Mouse (Mus musculus): ENCODE measurements around the gene 0610009B22Rik. TPM values are rescaled to one million over a fixed set of nuclear protein-coding genes. Genes with fewer than 3 reads are reported as not detected.
A peak's percentile ranks its signal among the peaks of the same experiment; 100 is the strongest.

Gene 0610009B22Rik
- polyA plus RNA-seq, 1 experiment, result 48.7 TPM

DNA sequence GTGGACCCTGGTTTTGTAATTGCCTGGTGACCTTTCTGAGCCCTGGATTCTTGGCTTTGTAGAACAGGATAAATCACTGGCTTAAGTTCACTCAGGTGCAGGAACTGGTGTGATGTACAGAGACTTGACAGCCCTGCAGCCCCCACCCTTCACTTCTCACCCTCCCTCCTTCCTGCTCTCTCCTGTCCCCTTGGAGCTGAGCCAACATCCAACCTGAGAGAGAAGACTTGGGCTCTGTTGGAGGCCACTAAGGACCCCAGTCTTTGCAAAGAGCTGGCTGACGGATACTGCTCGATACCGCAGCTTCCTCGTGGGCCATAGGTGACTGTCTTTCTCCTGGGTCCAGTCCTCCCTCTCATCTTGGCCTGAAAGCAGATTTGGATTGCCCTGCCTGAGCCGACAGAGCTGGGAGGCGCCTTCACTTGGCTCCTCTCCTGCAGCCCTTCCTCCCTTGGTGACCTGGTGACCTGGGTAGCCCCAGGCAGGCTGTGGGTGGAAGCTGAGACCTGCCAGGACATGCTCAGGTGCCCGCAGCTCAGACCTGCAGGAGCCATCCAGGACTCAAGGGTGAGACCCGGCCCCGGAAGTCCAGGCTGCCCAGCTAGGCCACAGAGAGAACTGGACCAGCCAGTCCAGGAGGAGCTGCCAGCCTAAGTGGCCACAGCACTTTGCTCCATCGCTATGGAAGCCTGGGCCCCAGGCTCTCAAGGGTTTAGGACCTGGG is 31.7 kb downstream of the 0610009B22Rik start:
- Histone ChIP-seq H3K4me1 (ENCODE audit: control insufficient read depth, insufficient read depth, low read length) (no peaks in the 10 kb centered on the region), H3K27ac (ENCODE audit: insufficient read depth, low read length) (no peak overlapping the region), H3K27me3 (ENCODE audit: control insufficient read depth, insufficient read depth, low read length) (no peaks in the 10 kb centered on the region), H3K4me3 (replicated peaks; ENCODE audit: insufficient read depth, low read depth, low read length) (no peak overlapping the region)
- TF ChIP-seq POLR2A (IDR thresholded peaks at IDR 0.05; ENCODE audit: borderline replicate concordance, insufficient read depth, low read length) (no peak), CTCF (IDR thresholded peaks at IDR 0.05; ENCODE audit: borderline replicate concordance, insufficient read depth, low read depth, low read length) (no peak)
- DNase-seq, result no peak
- 70% methylated on average over 10 of the region's 10 CpGs for WGBS

GRCm38 (mm10) chr11:51654891-51655290 is 33.8 kb downstream of the 0610009B22Rik start:
- no peak overlapping the region for H3K27ac ChIP-seq (ENCODE audit: insufficient read depth, low read length)
- 85% methylated on average over 3 of the region's 3 CpGs for WGBS
- H3K27me3 ChIP-seq (ENCODE audit: control insufficient read depth, insufficient read depth, low read length), result no peaks in the 10 kb centered on the region
- no peak for TF ChIP-seq CTCF (IDR thresholded peaks at IDR 0.05; ENCODE audit: borderline replicate concordance, insufficient read depth, low read depth, low read length)
- TF ChIP-seq POLR2A (IDR thresholded peaks at IDR 0.05; ENCODE audit: borderline replicate concordance, insufficient read depth, low read length), result no peak
- H3K4me3 ChIP-seq (replicated peaks; ENCODE audit: insufficient read depth, low read depth, low read length), result no peak overlapping the region
- no peak for DNase-seq
- 0 out of 2 replicates have a peak, but pooled peaks cover 3% of the 10 kb centered on the region for H3K4me1 ChIP-seq (ENCODE audit: control insufficient read depth, insufficient read depth, low read length)

- Histone ChIP-seq H3K27ac (ENCODE audit: insufficient read depth, low read length) (no peak overlapping the region), H3K4me1 (ENCODE audit: control insufficient read depth, insufficient read depth, low read length) (0 out of 2 replicates have a peak, but pooled peaks cover 3% of the 10 kb centered on the region), H3K4me3 (replicated peaks; ENCODE audit: insufficient read depth, low read depth, low read length) (no peak overlapping the region), H3K27me3 (ENCODE audit: control insufficient read depth, insufficient read depth, low read length) (no peaks in the 10 kb centered on the region)
- 86% methylated on average over 6 of the region's 6 CpGs for WGBS
- no peak for DNase-seq
- TF ChIP-seq POLR2A (IDR thresholded peaks at IDR 0.05; ENCODE audit: borderline replicate concordance, insufficient read depth, low read length) (no peak), CTCF (IDR thresholded peaks at IDR 0.05; ENCODE audit: borderline replicate concordance, insufficient read depth, low read depth, low read length) (no peak)
These were observed 34.9 kb downstream of the 0610009B22Rik start for GRCm38 (mm10) chr11:51653736-51654135.

- whole genome bisulfite sequencing, result 90% methylated on average over 4 of the region's 4 CpGs
- TF ChIP-seq POLR2A (IDR thresholded peaks at IDR 0.05; ENCODE audit: borderline replicate concordance, insufficient read depth, low read length), result no peak
- no peak for TF ChIP-seq CTCF (IDR thresholded peaks at IDR 0.05; ENCODE audit: borderline replicate concordance, insufficient read depth, low read depth, low read length)
These were observed 35.7 kb downstream of the 0610009B22Rik start for GRCm38 (mm10) chr11:51652889-51653418.

DNA sequence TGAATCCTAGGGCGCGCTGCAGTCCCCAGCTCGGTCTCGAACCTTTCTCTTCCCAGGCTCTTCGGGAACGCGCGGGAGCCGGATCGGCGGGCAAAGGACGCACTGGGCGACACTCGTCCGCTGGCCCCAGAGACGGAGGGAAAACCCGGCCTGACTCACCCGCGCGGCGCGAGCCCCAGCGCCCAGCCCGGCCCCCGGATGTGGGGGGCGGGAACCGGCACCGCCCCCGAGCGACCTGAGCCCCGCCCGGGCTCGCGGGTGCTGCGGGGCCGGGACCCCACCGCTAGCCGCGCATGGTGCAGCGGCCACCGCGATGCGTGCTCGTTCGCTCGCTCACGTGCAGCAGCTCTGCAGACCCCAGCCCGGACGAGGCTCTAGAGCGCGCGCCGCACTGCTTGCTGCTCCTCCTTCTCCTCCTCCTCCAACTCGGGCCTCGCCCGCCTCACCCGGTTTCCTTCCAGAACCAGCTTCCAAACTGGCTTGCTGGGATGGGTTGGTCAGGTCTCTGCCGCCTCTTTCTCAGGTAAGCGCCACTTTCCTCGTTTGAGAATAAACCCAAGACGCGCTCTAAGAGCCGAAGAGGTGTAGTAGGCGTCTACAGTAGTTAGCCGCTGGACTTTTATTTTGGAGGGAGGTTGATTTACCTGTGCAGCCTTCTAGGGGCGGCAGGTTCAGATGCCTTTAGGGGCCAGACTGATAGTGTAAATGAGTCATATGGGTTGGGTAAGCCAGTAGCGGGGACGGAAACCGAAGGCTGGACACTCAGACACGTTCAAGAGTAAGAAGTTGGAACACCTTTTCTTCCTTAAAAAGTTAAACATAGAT is 37.8 kb downstream of the 0610009B22Rik start, which contains the start of the genes N4bp3 and D930048N14Rik:
N4bp3 (minus strand) TSS at position 152 of the 825 bp plus-strand sequence.
D930048N14Rik (plus strand) TSS at position 264 of the 825 bp plus-strand sequence.
- H3K4me1 ChIP-seq (ENCODE audit: control insufficient read depth, insufficient read depth, low read length), result 0 out of 2 replicates have a peak, but pooled peaks cover 3% of the 10 kb centered on the region
- DNase-seq, result peak; percentile 53
- no peak for TF ChIP-seq CTCF (IDR thresholded peaks at IDR 0.05; ENCODE audit: borderline replicate concordance, insufficient read depth, low read depth, low read length)
- TF ChIP-seq POLR2A (IDR thresholded peaks at IDR 0.05; ENCODE audit: borderline replicate concordance, insufficient read depth, low read length), result no peak
- no peaks in the 10 kb centered on the region for H3K27me3 ChIP-seq (ENCODE audit: control insufficient read depth, insufficient read depth, low read length)
- peak within 1 kb of the TSS; percentile 51 for H3K4me3 ChIP-seq (replicated peaks; ENCODE audit: insufficient read depth, low read depth, low read length)
- no peak within 1 kb of the TSS for H3K27ac ChIP-seq (ENCODE audit: insufficient read depth, low read length)
- 3% methylated on average over 53 of the region's 70 CpGs for WGBS

More at GRCm38 (mm10) chr11:51652889-51653418, 35.7 kb downstream of the 0610009B22Rik start:
- 0 out of 2 replicates have a peak, but pooled peaks cover 3% of the 10 kb centered on the region for H3K4me1 ChIP-seq (ENCODE audit: control insufficient read depth, insufficient read depth, low read length)
- H3K27ac ChIP-seq (ENCODE audit: insufficient read depth, low read length), result no peak overlapping the region
- no peaks in the 10 kb centered on the region for H3K27me3 ChIP-seq (ENCODE audit: control insufficient read depth, insufficient read depth, low read length)
- no peak overlapping the region for H3K4me3 ChIP-seq (replicated peaks; ENCODE audit: insufficient read depth, low read depth, low read length)
- DNase-seq, result no peak

- H3K4me3 ChIP-seq (replicated peaks; ENCODE audit: insufficient read depth, low read depth, low read length), result peak overlapping the region; percentile 51
- TF ChIP-seq POLR2A (IDR thresholded peaks at IDR 0.05; ENCODE audit: borderline replicate concordance, insufficient read depth, low read length) (no peak), CTCF (IDR thresholded peaks at IDR 0.05; ENCODE audit: borderline replicate concordance, insufficient read depth, low read depth, low read length) (no peak)
- H3K4me1 ChIP-seq (ENCODE audit: control insufficient read depth, insufficient read depth, low read length), result 0 out of 2 replicates have a peak, but pooled peaks cover 3% of the 10 kb centered on the region
- 1% methylated on average over 30 of the region's 30 CpGs for WGBS
- H3K27me3 ChIP-seq (ENCODE audit: control insufficient read depth, insufficient read depth, low read length), result no peaks in the 10 kb centered on the region
- no peak for DNase-seq
- H3K27ac ChIP-seq (ENCODE audit: insufficient read depth, low read length), result no peak overlapping the region
These were observed 38.4 kb downstream of the 0610009B22Rik start for GRCm38 (mm10) chr11:51650261-51650660.

GRCm38 (mm10) chr11:51649889-51650199 is 38.8 kb downstream of the 0610009B22Rik start:
- WGBS, result 28% methylated on average over 7 of the region's 7 CpGs

More at GRCm38 (mm10) chr11:51649889-51650199, 38.8 kb downstream of the 0610009B22Rik start:
- no peak for DNase-seq
- Histone ChIP-seq H3K27me3 (ENCODE audit: control insufficient read depth, insufficient read depth, low read length) (no peaks in the 10 kb centered on the region), H3K4me3 (replicated peaks; ENCODE audit: insufficient read depth, low read depth, low read length) (peak overlapping the region; percentile 51), H3K4me1 (ENCODE audit: control insufficient read depth, insufficient read depth, low read length) (0 out of 2 replicates have a peak, but pooled peaks cover 3% of the 10 kb centered on the region), H3K27ac (ENCODE audit: insufficient read depth, low read length) (no peak overlapping the region)
- TF ChIP-seq POLR2A (IDR thresholded peaks at IDR 0.05; ENCODE audit: borderline replicate concordance, insufficient read depth, low read length), result no peak
- TF ChIP-seq CTCF (IDR thresholded peaks at IDR 0.05; ENCODE audit: borderline replicate concordance, insufficient read depth, low read depth, low read length), result no peak

All from cerebellum, adult 2 months (tissue).